ENCODE assay signal across 11 mouse cellular contexts in genomic region chr2:148396209-148396608, GRCm38 (mm10). TPM values are rescaled to one million over a fixed set of nuclear protein-coding genes. Genes with fewer than 3 reads are reported as not detected.
A peak's percentile ranks its signal among the peaks of the same experiment; 100 is the strongest.
DNase-seq lines count a peak whose midpoint lies in the region; ATAC-seq and TF ChIP-seq lines count a peak whose summit lies in the region.
"Had no signal": no experiment of that assay in that cellular context is flagged by ENCODE, and none has a peak within 500 bp of the region (broad histone marks: within the 10 kb centered on the region; RNA-seq: fewer than 3 reads in every experiment).

No protein-coding gene starts in this region.

- 67% methylated on average over 10 of the region's 10 CpGs for WGBS in heart, embryonic 14.5 days
- WGBS in embryonic facial prominence, embryonic 14.5 days = 64% methylated on average over 10 of the region's 10 CpGs
- 68% methylated on average over 10 of the region's 10 CpGs for WGBS in limb, embryonic 15.5 days

- no peak for DNase-seq in heart, postnatal 36 days
- DNase-seq in embryonic facial prominence, embryonic 14.5 days (ENCODE audit: low spot score) = no peak
- no peak for DNase-seq in gastrocnemius, adult 8-10 months (ENCODE audit: low spot score in 2 of 2)
- no peak for DNase-seq in thymus, postnatal 25 days
- DNase-seq: kidney, adult 11 months had no signal

- no peaks in the 10 kb centered on the region for H3K36me3 ChIP-seq in heart, embryonic 14.5 days (ENCODE audit: control insufficient read depth, insufficient read depth, low read length)
- H3K36me3 ChIP-seq in E14TG2a.4 (ENCODE audit: insufficient read depth, low read length) = no peaks in the 10 kb centered on the region
- no peaks in the 10 kb centered on the region for H3K36me3 ChIP-seq in embryonic facial prominence, embryonic 14.5 days (ENCODE audit: control insufficient read depth, insufficient read depth, low read length)
- H3K36me3 ChIP-seq in limb, embryonic 15.5 days = no peaks in the 10 kb centered on the region

- H3K4me2 ChIP-seq in heart, embryonic 14.5 days (ENCODE audit: low read length) = peak overlapping the region; percentile 99
- peak overlapping the region; percentile 90 for H3K4me2 ChIP-seq in embryonic facial prominence, embryonic 14.5 days (ENCODE audit: low read depth, low read length)
- H3K4me2 ChIP-seq in limb, embryonic 15.5 days = peak overlapping the region; percentile 96

- H3K27ac ChIP-seq in heart, embryonic 14.5 days (replicated peaks in 1 of 2; ENCODE audit: control insufficient read depth in 1 of 2, insufficient read depth in 1 of 2, low read depth in 2 of 2, low read length in 2 of 2) = no peak overlapping the region
- no peak overlapping the region for H3K27ac ChIP-seq in embryonic facial prominence, embryonic 14.5 days (replicated peaks; ENCODE audit: low read depth, low read length)
- H3K27ac ChIP-seq in limb, embryonic 15.5 days = no peak overlapping the region

- intact Hi-C loops in heart, postnatal 36 days (cut with DNase I) = loop anchor here (5.0 to 10.0 kb wide), 2 partner anchors 119 to 591 kb away; no protein-coding TSS in a partner anchor

- H3K27me3 ChIP-seq in heart, embryonic 14.5 days (ENCODE audit: control insufficient read depth, insufficient read depth, low read length) = peaks cover 23% of the 10 kb centered on the region
- H3K27me3 ChIP-seq in E14TG2a.4 (ENCODE audit: insufficient read depth, low read length) = peaks cover 66% of the 10 kb centered on the region
- H3K27me3 ChIP-seq in embryonic facial prominence, embryonic 14.5 days (replicated peaks; ENCODE audit: control insufficient read depth, insufficient read depth, low read length) = peaks cover 25% of the 10 kb centered on the region
- peaks cover 32% of the 10 kb centered on the region for H3K27me3 ChIP-seq in limb, embryonic 15.5 days

- no peak overlapping the region for H3K9ac ChIP-seq in heart, embryonic 14.5 days (ENCODE audit: low read length)
- no peak overlapping the region for H3K9ac ChIP-seq in embryonic facial prominence, embryonic 14.5 days (ENCODE audit: low read depth, low read length)
- no peak overlapping the region for H3K9ac ChIP-seq in limb, embryonic 15.5 days

- TF ChIP-seq CTCF in E14TG2a.4 (conservative IDR thresholded peaks at IDR 0.05; ENCODE audit: low read length) = no peak

- peaks cover 10 to 13% of the 10 kb centered on the region in 2 experiments; a peak in 3 of 4 replicates for H3K4me1 ChIP-seq in heart, embryonic 14.5 days (ENCODE audit: control insufficient read depth in 2 of 2, insufficient read depth in 2 of 2, low read length in 2 of 2)
- peaks cover 31% of the 10 kb centered on the region for H3K4me1 ChIP-seq in E14TG2a.4 (replicated peaks; ENCODE audit: low read depth, low read length)
- peaks cover 17% of the 10 kb centered on the region; the same call in 1 of the 2 replicates for H3K4me1 ChIP-seq in embryonic facial prominence, embryonic 14.5 days (ENCODE audit: control insufficient read depth, insufficient read depth, low read length)
- H3K4me1 ChIP-seq in limb, embryonic 15.5 days = peaks cover 37% of the 10 kb centered on the region

- no peak for ATAC-seq in heart, embryonic 14.5 days (ENCODE audit: insufficient number of reproducible peaks, insufficient read depth, low FRiP score, low read depth)
- no peak for ATAC-seq in embryonic facial prominence, embryonic 14.5 days (ENCODE audit: low read depth)
- no peak for ATAC-seq in limb, embryonic 15.5 days (ENCODE audit: insufficient number of reproducible peaks, low FRiP score, low TSS enrichment, low read depth)
- no peak for ATAC-seq in erythroid progenitor cell, adult 5-6 weeks (replicated peaks; ENCODE audit: low FRiP score, poor library complexity, severe bottlenecking)

- no peak overlapping the region for H3K4me3 ChIP-seq in heart, embryonic 14.5 days (ENCODE audit: control insufficient read depth in 1 of 2, insufficient read depth in 1 of 2, low read depth in 1 of 2, low read length in 2 of 2)
- peak overlapping the region; percentile 78 for H3K4me3 ChIP-seq in E14TG2a.4 (replicated peaks; ENCODE audit: low read length)
- peak overlapping the region; percentile 54 for H3K4me3 ChIP-seq in embryonic facial prominence, embryonic 14.5 days (ENCODE audit: low read depth, low read length)
- peak overlapping the region; percentile 51 for H3K4me3 ChIP-seq in limb, embryonic 15.5 days

- H3K9me3 ChIP-seq in heart, embryonic 14.5 days (ENCODE audit: control insufficient read depth, low read length) = no peaks in the 10 kb centered on the region
- H3K9me3 ChIP-seq in E14TG2a.4 (ENCODE audit: low read length) = no peaks in the 10 kb centered on the region
- H3K9me3 ChIP-seq in embryonic facial prominence, embryonic 14.5 days (ENCODE audit: control insufficient read depth, low read length) = no peaks in the 10 kb centered on the region
- no peaks in the 10 kb centered on the region for H3K9me3 ChIP-seq in limb, embryonic 15.5 days

RNA-seq across cellular contexts. Expression of gene Sstr4, which starts 1.1 kb away (rescaled TPM):
- 0.78 and 1.5 TPM in 2 replicates for polyA plus RNA-seq in heart, embryonic 14.5 days (2014; fragmentation: Nextera tagmentation; extraction: Ambion mirVana)
- 1 to 10 TPM; 1.0 to 1.9 TPM for total RNA-seq in heart, postnatal 36 days (2021)
- polyA plus RNA-seq in embryonic facial prominence, embryonic 14.5 days (2014; fragmentation: Nextera tagmentation; extraction: Ambion mirVana) = 4.1 and 4.9 TPM in 2 replicates
- 3.1 and 3.9 TPM in 2 replicates for polyA plus RNA-seq in limb, embryonic 15.5 days (2015; fragmentation: Nextera tagmentation; extraction: Ambion mirVana)
- total RNA-seq in erythroid progenitor cell, adult 5-6 weeks (2015; ENCODE audit: low replicate concordance) = not detected in 2 replicates
- not detected in 2 replicates for total RNA-seq in erythroid progenitor cell, adult 5-6 weeks (2017; ENCODE audit: low replicate concordance)
- under 1 TPM in 2 of 4 experiments, not detected in 2; 0.22 to 0.27 TPM for total RNA-seq in gastrocnemius, adult 8-10 months (2022)
- total RNA-seq: liver, adult 2 months had no signal
- polyA plus RNA-seq: liver, adult 2 months; thymus, postnatal 0 days had no signal

RNA-seq across cellular contexts. Expression of gene Thbd, which starts 11.8 kb away (rescaled TPM):
- polyA plus RNA-seq in heart, embryonic 14.5 days (2014; fragmentation: Nextera tagmentation; extraction: Ambion mirVana) = 13.6 and 20.0 TPM in 2 replicates
- 10 to 100 TPM; 38.4 to 51.7 TPM for total RNA-seq in heart, postnatal 36 days (2021)
- polyA plus RNA-seq in embryonic facial prominence, embryonic 14.5 days (2014; fragmentation: Nextera tagmentation; extraction: Ambion mirVana) = 29.7 and 31.4 TPM in 2 replicates
- 28.5 and 29.1 TPM in 2 replicates for polyA plus RNA-seq in limb, embryonic 15.5 days (2015; fragmentation: Nextera tagmentation; extraction: Ambion mirVana)
- 3.4 and 4.7 TPM in 2 replicates for total RNA-seq in erythroid progenitor cell, adult 5-6 weeks (2015; ENCODE audit: low replicate concordance)
- 0.45 and 3.2 TPM in 2 replicates for total RNA-seq in erythroid progenitor cell, adult 5-6 weeks (2017; ENCODE audit: low replicate concordance)
- total RNA-seq in gastrocnemius, adult 8-10 months (2022) = 10 to 100 TPM in 3 of 4 experiments, 1 to 10 TPM in 1; 9.0 to 14.9 (median 10.6) TPM

RNA-seq across cellular contexts. Expression of gene Cd93, which starts 47.2 kb away (rescaled TPM):
- polyA plus RNA-seq in heart, embryonic 14.5 days (2014; fragmentation: Nextera tagmentation; extraction: Ambion mirVana) = 31.2 and 32.0 TPM in 2 replicates
- 10 to 100 TPM; 65.4 to 68.0 TPM for total RNA-seq in heart, postnatal 36 days (2021)
- polyA plus RNA-seq in embryonic facial prominence, embryonic 14.5 days (2014; fragmentation: Nextera tagmentation; extraction: Ambion mirVana) = 14.0 and 14.6 TPM in 2 replicates
- 12.1 and 12.7 TPM in 2 replicates for polyA plus RNA-seq in limb, embryonic 15.5 days (2015; fragmentation: Nextera tagmentation; extraction: Ambion mirVana)
- 11.2 and 12.2 TPM in 2 replicates for total RNA-seq in erythroid progenitor cell, adult 5-6 weeks (2015; ENCODE audit: low replicate concordance)
- 8.0 and 9.9 TPM in 2 replicates for total RNA-seq in erythroid progenitor cell, adult 5-6 weeks (2017; ENCODE audit: low replicate concordance)
- 10 to 100 TPM in 1 of 4 experiments, 1 to 10 TPM in 3; 7.4 to 12.5 (median 8.8) TPM for total RNA-seq in gastrocnemius, adult 8-10 months (2022)

Comparison
In these comparisons a context has a peak if more than half of its experiments do, and no peak if none do; other contexts are left out.
1. H3K4me3 ChIP-seq: peak in E14TG2a.4 (single experiment), embryonic facial prominence, embryonic 14.5 days (single experiment) and limb, embryonic 15.5 days (single experiment); none in heart, embryonic 14.5 days (0 of 2).
2. RNA of gene Cd93, which starts 47.2 kb away (total RNA-seq): 65.4 to 68.0 TPM in heart, postnatal 36 days; 8.0 to 12.2 TPM in erythroid progenitor cell, adult 5-6 weeks and 7.4 to 12.5 TPM in gastrocnemius, adult 8-10 months; every median in the first group is over 4 times any median in the second.
3. Peak in every context shown above with its lines, with median percentiles within 50 percentile points of each other: H3K4me2 ChIP-seq.